Mouse (Mus musculus) kidney, embryonic 15.5 days (tissue): ENCODE results near the gene Rasl10b. TPM values are rescaled to one million over a fixed set of nuclear protein-coding genes. Genes with fewer than 3 reads are reported as not detected.

Experiments
- ATAC-seq: fragments of 200-750 bp; cut with Nextera tagmentation; replicated peaks from 2 replicates; pipeline ENCODE4 v1.8.0; 2017; ENCODE audit warnings: moderate TSS enrichment; ENCODE audit not compliant: low FRiP score
- H3K27ac ChIP-seq: fragments of 300-500 bp; sonication (generic); 2 replicates; pipeline ENCODE4 v1.5.1; 2015; ENCODE audit warnings: mild to moderate bottlenecking, inconsistent platforms
- H3K27me3 ChIP-seq: fragments of 300-500 bp; sonication (generic); 2 replicates; pipeline ENCODE4 v1.6.1; 2015; ENCODE audit warnings: inconsistent platforms
- H3K36me3 ChIP-seq: fragments of 300-500 bp; sonication (generic); 2 replicates; pipeline ENCODE4 v1.6.1; 2015; ENCODE audit warnings: inconsistent platforms
- H3K4me1 ChIP-seq: fragments of 300-500 bp; sonication (generic); 2 replicates; pipeline ENCODE4 v1.6.1; 2015; ENCODE audit warnings: inconsistent platforms
- H3K4me2 ChIP-seq: fragments of 300-500 bp; sonication (generic); 2 replicates; pipeline ENCODE4 v1.6.1; 2015; ENCODE audit warnings: moderate library complexity, mild to moderate bottlenecking, inconsistent platforms
- H3K4me3 ChIP-seq: fragments of 300-500 bp; sonication (generic); replicated peaks from 2 replicates; pipeline ENCODE4 v1.5.1; 2015; ENCODE audit warnings: mild to moderate bottlenecking, inconsistent platforms
- H3K9ac ChIP-seq: fragments of 300-500 bp; sonication (generic); 2 replicates; pipeline ENCODE4 v1.6.1; 2015; ENCODE audit warnings: mild to moderate bottlenecking, inconsistent platforms
- H3K9me3 ChIP-seq: fragments of 300-500 bp; sonication (generic); replicated peaks from 2 replicates; pipeline ENCODE4 v1.6.1; 2016; ENCODE audit warnings: inconsistent platforms
- WGBS: fragments of 180-500 bp; shearing (Covaris S2); methylation state at CpG from one replicate; pipeline ENCODE4 v1.1.7; 2015; ENCODE audit warnings: mixed read lengths; 5-methylcytosine and 5-hydroxymethylcytosine counted together
- polyA plus RNA-seq: library from polyadenylated mRNA; unstranded; fragments of >200 nt; fragmentation: Nextera tagmentation; extraction: Ambion mirVana; gene quantifications from 2 replicates; pipeline ENCODE4 v1.2.1, GENCODE M21; 2015

Rasl10b gene
- polyA plus RNA-seq, 1 experiment from 2014 or later = 1.6 TPM

GRCm38 (mm10) chr11:83451281-83451680, 42.3 kb downstream of the Rasl10b start:
- Histone ChIP-seq H3K27ac (no peak overlapping the region), H3K4me3 (no peak overlapping the region), H3K4me2 (no peak overlapping the region), H3K9ac (no peak overlapping the region), H3K27me3 (peaks cover 10% of the 10 kb centered on the region), H3K4me1 (peaks cover 35% of the 10 kb centered on the region), H3K9me3 (no peaks in the 10 kb centered on the region), H3K36me3 (no peaks in the 10 kb centered on the region)
- ATAC-seq = no peak
- 85% methylated on average over 10 of the region's 10 CpGs for WGBS

GRCm38 (mm10) chr11:83454548-83454947, 45.6 kb downstream of the Rasl10b start:
- Histone ChIP-seq H3K4me2 (no peak overlapping the region), H3K36me3 (no peaks in the 10 kb centered on the region), H3K27ac (no peak overlapping the region), H3K27me3 (no peaks in the 10 kb centered on the region), H3K4me3 (no peak overlapping the region), H3K9ac (no peak overlapping the region), H3K9me3 (no peaks in the 10 kb centered on the region), H3K4me1 (peaks cover 28% of the 10 kb centered on the region)
- WGBS = 18% methylated on average over 4 of the region's 4 CpGs
- no peak for ATAC-seq

GRCm38 (mm10) chr11:83455608-83456007, 46.7 kb downstream of the Rasl10b start:
- no peaks in the 10 kb centered on the region for H3K27me3 ChIP-seq
- no peaks in the 10 kb centered on the region for H3K9me3 ChIP-seq
- no peaks in the 10 kb centered on the region for H3K36me3 ChIP-seq
- no peak overlapping the region for H3K4me2 ChIP-seq
- H3K4me3 ChIP-seq = no peak overlapping the region
- peaks cover 26% of the 10 kb centered on the region for H3K4me1 ChIP-seq
- 74% methylated on average over 3 of the region's 3 CpGs for WGBS
- H3K27ac ChIP-seq = no peak overlapping the region
- H3K9ac ChIP-seq = no peak overlapping the region
- ATAC-seq = no peak

- no peak overlapping the region for H3K9ac ChIP-seq
- peaks cover 28% of the 10 kb centered on the region for H3K4me1 ChIP-seq
- H3K9me3 ChIP-seq = no peaks in the 10 kb centered on the region
- WGBS = 24% methylated on average over 7 of the region's 7 CpGs
- H3K4me2 ChIP-seq = no peak overlapping the region
- no peak for ATAC-seq
- H3K36me3 ChIP-seq = no peaks in the 10 kb centered on the region
- H3K4me3 ChIP-seq = no peak overlapping the region
- H3K27ac ChIP-seq = no peak overlapping the region
- peaks cover 12% of the 10 kb centered on the region for H3K27me3 ChIP-seq
Observed at GRCm38 (mm10) chr11:83457257-83457656, 48.3 kb downstream of the Rasl10b start.

- no peak overlapping the region for H3K4me2 ChIP-seq
- no peak overlapping the region for H3K9ac ChIP-seq
- H3K27ac ChIP-seq = no peak overlapping the region; the same call in 1 of the 2 replicates
- no peaks in the 10 kb centered on the region for H3K9me3 ChIP-seq
- H3K27me3 ChIP-seq = peaks cover 19% of the 10 kb centered on the region
- peaks cover 36% of the 10 kb centered on the region for H3K4me1 ChIP-seq
- no peak; the same call in 1 of the 2 replicates for ATAC-seq
- WGBS = 50% methylated on average over 9 of the region's 9 CpGs
- H3K4me3 ChIP-seq = no peak overlapping the region
- H3K36me3 ChIP-seq = no peaks in the 10 kb centered on the region
Observed at GRCm38 (mm10) chr11:83457912-83458601, 49.1 kb downstream of the Rasl10b start.

GRCm38 (mm10) chr11:83461462-83462027, 52.6 kb downstream of the Rasl10b start:
- H3K4me3 ChIP-seq = no peak overlapping the region
- no peak overlapping the region for H3K27ac ChIP-seq
- H3K4me2 ChIP-seq = 0 out of 2 replicates have a peak overlapping the region, but pooled peaks have one; percentile 96
- H3K9me3 ChIP-seq = no peaks in the 10 kb centered on the region
- H3K36me3 ChIP-seq = no peaks in the 10 kb centered on the region
- peaks cover 38% of the 10 kb centered on the region for H3K27me3 ChIP-seq
- no peak overlapping the region for H3K9ac ChIP-seq
- H3K4me1 ChIP-seq = peaks cover 29% of the 10 kb centered on the region
- ATAC-seq = no peak
- 76% methylated on average over 10 of the region's 10 CpGs for whole genome bisulfite sequencing

GRCm38 (mm10) chr11:83462711-83463244, 53.8 kb downstream of the Rasl10b start, which contains the start of gene Mmp28:
Gene Mmp28 (minus strand): TSS chr11:83463071.
- peak within 1 kb of the TSS; percentile 96 for H3K4me2 ChIP-seq
- H3K4me3 ChIP-seq = peak within 1 kb of the TSS; percentile 63
- no peaks in the 10 kb centered on the region for H3K9me3 ChIP-seq
- H3K4me1 ChIP-seq = peaks cover 20% of the 10 kb centered on the region
- peak within 1 kb of the TSS; percentile 56 for H3K9ac ChIP-seq
- H3K27me3 ChIP-seq = peaks cover 38% of the 10 kb centered on the region
- ATAC-seq = peak; percentile 81
- H3K27ac ChIP-seq = 0 out of 2 replicates have a peak within 1 kb of the TSS, but pooled peaks have one; percentile 9
- no peaks in the 10 kb centered on the region for H3K36me3 ChIP-seq
- under 1% methylated on average over 42 of the region's 42 CpGs for WGBS

- 31% methylated on average over 2 of the region's 2 CpGs for WGBS
- Histone ChIP-seq H3K36me3 (no peaks in the 10 kb centered on the region), H3K4me1 (peaks cover 12% of the 10 kb centered on the region), H3K27me3 (peaks cover 45% of the 10 kb centered on the region), H3K27ac (no peak overlapping the region), H3K9me3 (no peaks in the 10 kb centered on the region), H3K9ac (no peak overlapping the region), H3K4me3 (no peak overlapping the region), H3K4me2 (no peak overlapping the region)
- ATAC-seq = no peak
Observed at GRCm38 (mm10) chr11:83465976-83466375, 57.0 kb downstream of the Rasl10b start.

GRCm38 (mm10) chr11:83467120-83467652, 58.2 kb downstream of the Rasl10b start:
- H3K4me1 ChIP-seq = peaks cover 17% of the 10 kb centered on the region
- peak overlapping the region; percentile 48 for H3K27ac ChIP-seq
- 52% methylated on average over 11 of the region's 11 CpGs for WGBS
- no peaks in the 10 kb centered on the region for H3K9me3 ChIP-seq
- no peaks in the 10 kb centered on the region for H3K36me3 ChIP-seq
- H3K4me2 ChIP-seq = no peak overlapping the region
- no peak overlapping the region for H3K4me3 ChIP-seq
- peaks cover 37% of the 10 kb centered on the region for H3K27me3 ChIP-seq
- ATAC-seq = no peak
- H3K9ac ChIP-seq = no peak overlapping the region

- Histone ChIP-seq H3K4me2 (no peak overlapping the region), H3K9ac (no peak overlapping the region), H3K4me1 (peaks cover 8% of the 10 kb centered on the region), H3K27me3 (peaks cover 22% of the 10 kb centered on the region), H3K4me3 (no peak overlapping the region), H3K36me3 (no peaks in the 10 kb centered on the region), H3K27ac (no peak overlapping the region), H3K9me3 (no peaks in the 10 kb centered on the region)
- WGBS = 88% methylated on average over 3 of the region's 3 CpGs
- ATAC-seq = no peak
Observed at GRCm38 (mm10) chr11:83468765-83469164, 59.8 kb downstream of the Rasl10b start.
